Mouse (Mus musculus) MEL (cell line): Measurements from ENCODE around the gene Slc25a18.

Experiments used
- CHD1 ChIP-seq: IDR thresholded peaks from 2 replicates; pipeline ENCODE4 v1.6.1; 2012; ENCODE audit warnings: low read depth, mild to moderate bottlenecking, inconsistent platforms, low read length, improper control_type of control experiment
- CTCF ChIP-seq, 3 experiments: IDR thresholded peaks in 2 of 3; conservative IDR thresholded peaks in 1 of 3; 2 replicates each; pipeline ENCODE4 v1.5.1; 2011 to 2012; ENCODE audit warnings: low read length in 3 of 3, low read depth in 2 of 3, mild to moderate bottlenecking in 2 of 3, improper control_type of control experiment in 1 of 3, inconsistent platforms in 1 of 3, mixed read lengths in 1 of 3, moderate library complexity in 1 of 3; ENCODE audit not compliant: control insufficient read depth in 1 of 3, insufficient read depth in 1 of 3, poor library complexity in 1 of 3, severe bottlenecking in 1 of 3
- POLR2A ChIP-seq, 2 experiments: IDR thresholded peaks; 2 replicates each; pipeline ENCODE4 v1.6.1; 2011 to 2012; ENCODE audit warnings: low read length in 2 of 2, mild to moderate bottlenecking in 2 of 2, control low read depth in 1 of 2, improper control_type of control experiment in 1 of 2, low read depth in 1 of 2, moderate library complexity in 1 of 2; ENCODE audit not compliant: control insufficient read depth in 1 of 2, insufficient read depth in 1 of 2, poor library complexity in 1 of 2

GRCm38 (mm10) chr6:120820144-120820543 lies 46.8 kb downstream of the Slc25a18 start:
- TF ChIP-seq POLR2A (IDR thresholded peaks at IDR 0.05; ENCODE audit: control insufficient read depth in 1 of 2, insufficient read depth in 1 of 2, low read depth in 1 of 2, low read length in 2 of 2, poor library complexity in 1 of 2), result no peak
- no peak for TF ChIP-seq CTCF (IDR thresholded peaks at IDR 0.05 in 2 of 3, conservative IDR thresholded peaks at IDR 0.05 in 1 of 3; ENCODE audit: control insufficient read depth in 1 of 3, insufficient read depth in 1 of 3, low read depth in 2 of 3, low read length in 3 of 3, poor library complexity in 1 of 3, severe bottlenecking in 1 of 3)
- no peak for TF ChIP-seq CHD1
